Mouse (Mus musculus) cerebellum, adult 8-10 months (tissue): ENCODE measurements around the gene Gm49711.

Experiments
- DNase-seq: peaks from one replicate; pipeline ENCODE4 v3.0.0; 2022

Gene Gm49711

GRCm38 (mm10) chr16:92057852-92058643 is at the start of gene Gm49711, which contains the start of the genes Mrps6 and Slc5a3:
Gene Gm49711 (plus strand): TSS chr16:92058316.
Gene Mrps6 (plus strand): TSS chr16:92058270.
Gene Slc5a3 (plus strand): TSS chr16:92058322.
- DNase-seq, result peak; percentile 90

GRCm38 (mm10) chr16:92009586-92009985 is 48.5 kb upstream of the Gm49711 start:
- no peak for DNase-seq

GRCm38 (mm10) chr16:92016792-92017191 is 41.3 kb upstream of the Gm49711 start:
- no peak for DNase-seq

GRCm38 (mm10) chr16:92019141-92020118 is 38.7 kb upstream of the Gm49711 start:
- DNase-seq, result peak; percentile 9

- no peak for DNase-seq
Measured at GRCm38 (mm10) chr16:92021656-92022400, 36.3 kb upstream of the Gm49711 start.

- DNase-seq, result no peak
Measured at GRCm38 (mm10) chr16:92022494-92023283, 35.4 kb upstream of the Gm49711 start.

- DNase-seq, result no peak
Measured at GRCm38 (mm10) chr16:92033286-92033685, 24.8 kb upstream of the Gm49711 start.

- no peak for DNase-seq
Measured at GRCm38 (mm10) chr16:92034676-92035075, 23.4 kb upstream of the Gm49711 start.

DNA sequence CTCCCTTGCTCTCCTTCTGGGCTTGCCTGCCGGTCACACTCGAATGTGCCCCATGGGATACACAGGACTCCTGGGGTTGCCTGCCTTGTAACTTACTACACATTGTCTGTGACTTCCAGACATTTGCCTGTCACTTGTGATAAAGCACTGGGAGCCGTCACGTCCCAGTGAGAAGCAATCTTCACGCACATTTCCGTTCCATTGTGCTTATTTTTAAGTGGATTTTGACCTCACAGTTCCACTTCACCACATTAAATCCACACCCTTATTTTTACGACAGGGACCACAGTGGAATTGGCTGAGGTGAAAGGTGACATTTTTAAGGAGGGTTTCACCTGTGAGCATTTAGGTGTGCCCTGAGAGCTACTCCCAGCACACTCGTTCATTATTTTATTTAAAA is 21.4 kb upstream of the Gm49711 start:
- no peak for DNase-seq

- no peak for DNase-seq
Measured at GRCm38 (mm10) chr16:92037891-92038607, 20.1 kb upstream of the Gm49711 start.

DNA sequence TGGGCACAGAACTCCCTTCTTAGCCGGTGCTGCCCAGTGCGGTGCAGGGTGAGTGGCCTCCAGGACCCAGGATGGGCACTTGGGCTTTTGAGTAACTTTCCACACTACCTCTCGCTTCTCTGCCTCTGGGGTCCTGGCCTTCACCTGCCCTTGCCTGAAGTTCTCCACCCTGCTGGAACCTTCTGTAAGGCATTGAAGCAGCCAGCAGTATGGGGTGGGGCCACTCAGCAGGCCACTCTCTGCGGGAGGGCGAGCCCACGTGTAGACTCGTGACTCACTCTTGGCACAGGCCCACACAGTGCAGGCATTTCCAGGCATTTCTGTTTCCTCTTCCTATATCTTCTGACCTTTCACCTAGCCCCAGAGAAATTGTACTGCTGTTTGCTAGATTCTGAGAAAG is 18.7 kb upstream of the Gm49711 start:
- DNase-seq, result no peak

GRCm38 (mm10) chr16:92039966-92040365 is 18.1 kb upstream of the Gm49711 start:
- no peak for DNase-seq

DNA sequence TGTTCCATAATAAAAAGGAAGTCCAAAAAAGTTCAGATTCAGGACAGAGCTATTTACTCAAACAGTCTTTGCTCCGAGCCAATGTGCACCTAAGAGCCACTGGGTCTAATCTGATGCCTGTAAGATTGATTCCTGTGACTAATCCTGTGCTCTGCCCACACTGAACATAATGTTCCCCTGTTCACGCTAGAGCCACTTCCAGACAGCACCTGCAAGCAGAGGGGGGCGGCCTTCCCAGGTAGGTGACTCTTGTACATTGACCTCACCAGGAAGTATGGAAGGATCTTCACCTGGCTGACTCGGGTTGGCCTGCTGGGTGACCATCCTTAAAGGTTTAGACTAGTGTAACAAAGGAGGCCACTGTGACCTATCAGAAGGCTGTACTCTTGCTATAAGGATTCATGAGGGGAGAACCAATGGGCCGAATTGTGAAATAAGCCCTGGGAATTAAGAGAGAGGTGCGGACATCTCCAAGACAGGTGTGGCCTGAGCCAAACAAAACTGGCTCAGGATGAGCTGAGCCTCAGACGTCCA is 6.3 kb upstream of the Gm49711 start:
- no peak for DNase-seq

- no peak for DNase-seq
Measured at GRCm38 (mm10) chr16:92052569-92052968, 5.5 kb upstream of the Gm49711 start.

- DNase-seq, result no peak
Measured at GRCm38 (mm10) chr16:92056711-92057110, 1.4 kb upstream of the Gm49711 start.

DNA sequence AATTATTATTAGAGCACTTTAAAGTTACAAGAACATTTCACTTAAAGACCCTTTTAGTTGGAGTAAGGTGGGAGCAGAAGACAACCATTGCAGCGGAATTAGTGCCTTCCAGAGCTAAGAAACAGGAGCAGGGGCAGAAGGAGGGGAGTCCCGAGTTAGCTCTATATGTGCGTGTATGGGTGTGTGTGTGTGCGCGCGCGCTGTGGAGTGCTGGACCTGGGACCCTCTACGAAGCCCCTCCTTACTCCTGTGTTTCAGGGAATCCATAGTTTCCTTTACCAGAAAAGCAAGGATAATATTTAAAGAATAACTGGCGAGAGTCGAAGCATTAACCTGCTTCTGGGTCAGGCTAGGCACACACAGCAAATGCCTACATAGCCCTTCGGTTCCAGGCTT is 662 bp upstream of the Gm49711 start:
- DNase-seq, result no peak

GRCm38 (mm10) chr16:92058644-92059620 is 816 bp downstream of the Gm49711 start:
- no peak for DNase-seq

- no peak for DNase-seq
Measured at GRCm38 (mm10) chr16:92060213-92060612, 2.1 kb downstream of the Gm49711 start.

DNA sequence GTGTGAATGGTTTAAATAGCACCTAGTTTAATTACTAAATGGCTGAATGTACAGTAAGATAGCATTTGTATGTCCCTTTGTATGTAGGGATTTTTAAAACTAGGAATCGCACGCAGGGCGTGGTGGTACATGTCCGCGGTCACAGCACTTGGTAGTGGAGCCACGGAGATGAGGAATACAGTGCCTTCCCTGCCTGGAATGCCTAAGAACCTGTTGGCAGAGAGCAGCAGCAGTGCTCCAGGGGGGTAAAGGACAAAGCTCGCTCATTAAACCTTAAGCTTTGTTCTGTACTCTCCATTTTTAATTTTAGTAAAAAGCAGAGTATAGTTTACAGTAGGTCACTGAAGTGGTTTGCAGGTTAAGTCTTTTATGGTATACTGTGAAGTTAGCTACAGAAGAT is 3.5 kb downstream of the Gm49711 start:
- no peak for DNase-seq

DNA sequence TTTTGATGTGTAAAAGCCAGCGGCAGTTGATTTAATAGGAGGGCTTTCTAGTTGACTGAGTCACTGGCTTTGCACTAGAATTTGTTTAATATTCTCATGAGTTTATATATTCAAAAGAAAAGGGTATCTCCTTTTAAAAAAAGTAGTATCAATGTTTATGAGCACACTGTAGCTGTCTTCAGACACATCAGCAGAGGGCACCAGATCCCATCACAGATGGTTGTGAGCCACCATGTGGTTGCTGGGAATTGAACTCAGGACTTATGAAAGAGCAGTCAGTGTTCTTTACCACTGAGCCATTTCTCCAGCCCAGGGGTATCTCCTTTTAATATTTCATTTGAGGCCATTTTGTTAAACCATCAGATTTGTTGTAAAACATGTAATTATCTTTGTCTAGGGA is 4.7 kb downstream of the Gm49711 start:
- DNase-seq, result no peak
